Mouse (Mus musculus): ENCODE measurements around the gene Gm35315. TPM values are rescaled to one million over a fixed set of nuclear protein-coding genes. Genes with fewer than 3 reads are reported as not detected.
A peak's percentile ranks its signal among the peaks of the same experiment; 100 is the strongest.

Gene Gm35315
- polyA plus RNA-seq, 1 experiment from 2014 or later, result 2.0 TPM

DNA sequence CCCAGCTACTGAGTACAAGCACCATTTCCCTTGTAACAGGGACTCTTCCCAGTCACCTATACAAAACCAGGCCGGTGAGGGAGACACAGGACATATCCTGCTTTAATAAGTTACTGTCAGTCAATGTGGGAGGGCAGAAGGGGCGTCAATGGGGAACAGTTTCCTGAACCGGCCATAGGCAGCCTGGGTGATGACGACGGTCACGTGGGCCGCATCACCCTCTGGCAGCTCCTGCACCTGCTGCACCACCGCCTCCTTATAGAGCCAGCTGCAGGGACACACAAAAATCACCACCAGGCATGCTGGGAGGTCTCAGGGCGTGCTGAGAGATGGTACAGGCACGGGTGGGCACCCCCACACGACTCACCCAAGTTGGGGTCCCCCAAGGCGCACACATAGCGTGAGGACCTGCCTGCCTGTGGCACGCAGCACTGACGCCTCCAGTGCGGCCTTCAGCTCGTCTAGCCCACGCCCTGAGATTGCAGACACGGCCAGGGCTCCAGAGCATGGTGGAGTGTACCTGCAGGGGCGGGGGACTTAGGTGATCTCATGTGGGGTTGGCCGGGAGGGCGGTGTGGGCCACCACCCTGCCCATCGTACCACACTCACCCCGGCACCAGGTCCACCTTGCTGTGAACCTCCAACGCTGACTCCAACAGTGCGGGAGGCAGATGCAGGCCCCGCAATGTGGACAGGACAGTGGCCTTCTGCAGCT lies 9.8 kb upstream of the Gm35315 start:
- no peaks in the 10 kb centered on the region for H3K9me3 ChIP-seq (ENCODE audit: control insufficient read depth, low read length)
- DNase-seq (ENCODE audit: low spot score) (no peak), ATAC-seq (replicated peaks; ENCODE audit: low FRiP score) (no peak)
- peaks cover 7% of the 10 kb centered on the region; the same call in 1 of the 2 replicates for H3K27me3 ChIP-seq (replicated peaks; ENCODE audit: control insufficient read depth, insufficient read depth, low read length)
- 92% methylated on average over 27 of the region's 27 CpGs for WGBS
- H3K4me3 ChIP-seq (ENCODE audit: low read depth, low read length), result no peak overlapping the region
- H3K36me3 ChIP-seq (ENCODE audit: control insufficient read depth, insufficient read depth, low read length), result peaks cover 36% of the 10 kb centered on the region
- H3K4me2 ChIP-seq, result no peak overlapping the region
- H3K9ac ChIP-seq (ENCODE audit: low read depth, low read length), result no peak overlapping the region
- peaks cover 32% of the 10 kb centered on the region for H3K4me1 ChIP-seq (replicated peaks; ENCODE audit: control insufficient read depth, insufficient read depth, low read length)
- no peak overlapping the region for H3K27ac ChIP-seq (ENCODE audit: low read depth, low read length)

DNA sequence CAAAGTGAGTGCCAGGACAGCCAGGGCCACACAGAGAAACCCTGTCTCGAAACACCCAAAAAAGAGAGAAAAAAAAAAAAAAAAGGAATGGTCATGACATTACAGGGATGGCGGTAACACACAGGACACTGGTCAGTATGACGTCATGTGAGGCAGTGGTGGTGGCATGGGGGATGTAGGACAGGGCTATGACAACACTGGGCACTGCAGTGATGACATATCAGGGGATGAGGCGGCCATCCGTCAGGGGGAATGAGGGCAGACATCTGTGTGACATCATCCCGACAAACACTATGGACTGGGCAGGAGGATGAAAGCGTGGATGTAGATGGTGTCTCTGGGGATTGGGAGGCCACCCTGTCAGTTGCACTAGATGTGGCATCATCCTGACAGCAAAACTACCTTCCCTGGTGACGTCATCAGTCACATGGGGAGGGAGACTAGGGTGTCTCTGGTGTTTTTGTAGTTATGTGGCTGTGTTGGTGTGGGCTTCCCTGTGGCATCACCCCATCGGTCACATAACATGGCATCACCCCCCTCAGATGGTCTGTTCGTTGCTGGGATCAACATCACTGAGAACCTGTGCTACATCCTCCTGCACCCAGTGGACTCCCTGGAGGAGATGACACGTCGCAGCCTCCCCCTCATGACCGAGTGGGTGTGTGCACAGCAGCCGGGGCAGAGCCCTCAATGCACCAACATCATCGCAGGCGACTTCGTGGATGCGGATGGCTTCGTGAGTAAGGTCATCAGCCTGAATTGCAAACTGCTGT lies 8.8 kb upstream of the Gm35315 start:
- no peak for ATAC-seq (replicated peaks; ENCODE audit: low FRiP score)
- no peak for DNase-seq (ENCODE audit: low spot score)

DNA sequence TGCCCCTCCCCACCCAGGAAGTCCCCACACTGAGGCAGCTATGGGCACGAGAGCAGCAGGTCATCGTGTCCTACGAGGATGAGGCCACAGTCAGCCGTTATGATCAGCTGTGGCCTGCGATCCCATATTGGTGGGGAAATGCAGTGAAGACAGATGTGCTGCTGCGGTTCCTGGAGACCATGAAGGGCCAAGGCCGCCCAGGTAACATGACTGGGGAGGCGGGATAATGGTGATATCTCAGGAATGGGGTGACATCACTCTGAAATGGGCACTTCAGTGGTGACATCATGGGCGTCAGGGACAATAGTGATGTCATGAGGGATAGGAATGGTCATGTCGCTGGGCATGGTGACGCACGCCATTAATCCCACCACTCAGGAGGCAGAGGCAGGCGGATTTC lies 8.2 kb upstream of the Gm35315 start:
- DNase-seq (ENCODE audit: low spot score) (no peak), ATAC-seq (replicated peaks; ENCODE audit: low FRiP score) (no peak)
- Histone ChIP-seq H3K36me3 (ENCODE audit: control insufficient read depth, insufficient read depth, low read length) (peaks cover 36% of the 10 kb centered on the region), H3K27ac (ENCODE audit: low read depth, low read length) (no peak overlapping the region), H3K9ac (ENCODE audit: low read depth, low read length) (no peak overlapping the region), H3K4me3 (ENCODE audit: low read depth, low read length) (no peak overlapping the region), H3K4me2 (peak overlapping the region; percentile 72), H3K9me3 (ENCODE audit: control insufficient read depth, low read length) (no peaks in the 10 kb centered on the region), H3K4me1 (replicated peaks; ENCODE audit: control insufficient read depth, insufficient read depth, low read length) (peaks cover 27% of the 10 kb centered on the region), H3K27me3 (replicated peaks; ENCODE audit: control insufficient read depth, insufficient read depth, low read length) (peaks cover 7% of the 10 kb centered on the region; the same call in 1 of the 2 replicates)
- WGBS, result 84% methylated on average over 13 of the region's 13 CpGs

More for the DNA sequence above, 8.8 kb upstream of the Gm35315 start:
- Histone ChIP-seq H3K36me3 (ENCODE audit: control insufficient read depth, insufficient read depth, low read length) (peaks cover 36% of the 10 kb centered on the region), H3K4me3 (ENCODE audit: low read depth, low read length) (no peak overlapping the region), H3K4me2 (no peak overlapping the region), H3K9me3 (ENCODE audit: control insufficient read depth, low read length) (no peaks in the 10 kb centered on the region), H3K27ac (ENCODE audit: low read depth, low read length) (no peak overlapping the region), H3K9ac (ENCODE audit: low read depth, low read length) (no peak overlapping the region), H3K27me3 (replicated peaks; ENCODE audit: control insufficient read depth, insufficient read depth, low read length) (peaks cover 7% of the 10 kb centered on the region; the same call in 1 of the 2 replicates), H3K4me1 (replicated peaks; ENCODE audit: control insufficient read depth, insufficient read depth, low read length) (peaks cover 27% of the 10 kb centered on the region)
- WGBS, result 92% methylated on average over 19 of the region's 19 CpGs

DNA sequence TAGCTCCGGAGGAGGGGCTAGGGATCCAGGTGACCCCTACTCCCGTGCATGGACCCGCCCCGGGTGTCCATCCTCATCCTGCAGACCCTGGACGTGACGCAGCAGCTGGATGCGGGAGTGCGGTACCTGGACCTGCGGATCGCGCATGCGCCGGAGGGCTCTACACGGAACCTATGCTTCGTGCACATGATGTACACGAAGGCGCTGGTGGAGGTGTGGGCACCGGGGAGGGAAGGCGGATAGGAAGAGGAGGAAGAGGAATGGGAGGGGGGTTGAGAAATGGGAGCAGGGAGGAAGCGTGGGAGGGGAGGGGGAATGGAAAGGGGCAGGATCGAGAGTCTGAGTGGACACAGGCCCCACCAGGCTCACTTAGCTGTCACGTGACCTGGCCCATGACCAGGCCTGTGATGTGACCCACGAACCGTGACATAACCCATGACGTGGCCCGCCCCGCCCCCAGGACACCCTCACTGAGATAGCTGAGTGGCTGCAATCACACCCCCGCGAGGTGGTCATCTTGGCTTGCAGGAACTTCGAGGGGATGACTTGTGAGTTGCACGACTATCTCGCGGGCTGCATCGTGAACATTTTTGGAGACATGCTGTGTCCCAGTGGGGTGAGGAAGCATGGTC lies 7.6 kb upstream of the Gm35315 start:
- Histone ChIP-seq H3K9me3 (ENCODE audit: control insufficient read depth, low read length) (no peaks in the 10 kb centered on the region), H3K4me2 (peak overlapping the region; percentile 72), H3K4me3 (ENCODE audit: low read depth, low read length) (peak overlapping the region; percentile 41), H3K9ac (ENCODE audit: low read depth, low read length) (no peak overlapping the region), H3K36me3 (ENCODE audit: control insufficient read depth, insufficient read depth, low read length) (peaks cover 36% of the 10 kb centered on the region), H3K27ac (ENCODE audit: low read depth, low read length) (no peak overlapping the region), H3K4me1 (replicated peaks; ENCODE audit: control insufficient read depth, insufficient read depth, low read length) (peaks cover 26% of the 10 kb centered on the region), H3K27me3 (replicated peaks; ENCODE audit: control insufficient read depth, insufficient read depth, low read length) (peaks cover 7% of the 10 kb centered on the region; the same call in 1 of the 2 replicates)
- peak; percentile 54 for DNase-seq (ENCODE audit: low spot score)
- 12% methylated on average over 34 of the region's 34 CpGs for WGBS
- ATAC-seq (replicated peaks; ENCODE audit: low FRiP score), result no peak; the same call in 1 of the 2 replicates

DNA sequence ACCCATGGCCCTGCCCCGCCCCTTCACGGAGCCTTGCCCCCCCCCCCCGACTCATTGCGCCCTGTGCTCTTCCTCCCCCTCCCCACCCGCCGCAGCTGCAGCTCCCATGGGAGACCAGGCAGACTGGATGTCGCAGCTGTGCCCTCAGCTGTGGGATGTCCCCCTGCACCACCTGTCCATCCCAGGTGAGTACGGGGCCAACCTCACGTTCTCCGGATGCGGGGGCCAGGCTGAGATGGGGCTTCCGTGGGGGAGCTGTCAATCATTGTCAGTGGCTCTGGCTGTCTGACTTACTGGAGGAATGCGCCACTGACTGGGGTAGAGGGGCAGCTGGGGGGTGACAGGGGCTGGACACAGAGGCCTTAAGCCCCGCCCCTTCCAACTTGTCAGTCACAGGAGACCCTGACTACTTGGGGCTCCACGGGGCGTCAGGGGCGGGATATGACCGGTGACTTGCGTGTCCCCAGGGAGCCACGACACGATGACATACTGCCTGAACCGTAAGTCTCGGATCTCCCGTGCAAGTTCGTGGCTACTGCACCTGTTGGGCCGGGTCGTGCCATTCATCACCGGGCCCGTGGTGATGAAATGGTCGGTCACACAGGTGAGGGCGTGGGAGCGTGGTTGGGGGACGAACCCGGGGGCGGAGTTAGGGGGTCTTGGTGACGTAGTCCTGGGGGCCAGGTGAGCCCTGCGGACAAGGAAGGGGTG lies 6.9 kb upstream of the Gm35315 start:
- DNase-seq (ENCODE audit: low spot score), result peak; percentile 49
- peak overlapping the region; percentile 72 for H3K4me2 ChIP-seq
- H3K4me1 ChIP-seq (replicated peaks; ENCODE audit: control insufficient read depth, insufficient read depth, low read length), result peaks cover 19% of the 10 kb centered on the region
- H3K27ac ChIP-seq (ENCODE audit: low read depth, low read length), result no peak overlapping the region
- peak overlapping the region; percentile 41 for H3K4me3 ChIP-seq (ENCODE audit: low read depth, low read length)
- ATAC-seq (replicated peaks; ENCODE audit: low FRiP score), result peak; percentile 12; the same call in 1 of the 2 replicates
- peaks cover 32% of the 10 kb centered on the region for H3K36me3 ChIP-seq (ENCODE audit: control insufficient read depth, insufficient read depth, low read length)
- peaks cover 7% of the 10 kb centered on the region; the same call in 1 of the 2 replicates for H3K27me3 ChIP-seq (replicated peaks; ENCODE audit: control insufficient read depth, insufficient read depth, low read length)
- 3% methylated on average over 36 of the region's 37 CpGs for WGBS
- no peaks in the 10 kb centered on the region for H3K9me3 ChIP-seq (ENCODE audit: control insufficient read depth, low read length)
- H3K9ac ChIP-seq (ENCODE audit: low read depth, low read length), result no peak overlapping the region

DNA sequence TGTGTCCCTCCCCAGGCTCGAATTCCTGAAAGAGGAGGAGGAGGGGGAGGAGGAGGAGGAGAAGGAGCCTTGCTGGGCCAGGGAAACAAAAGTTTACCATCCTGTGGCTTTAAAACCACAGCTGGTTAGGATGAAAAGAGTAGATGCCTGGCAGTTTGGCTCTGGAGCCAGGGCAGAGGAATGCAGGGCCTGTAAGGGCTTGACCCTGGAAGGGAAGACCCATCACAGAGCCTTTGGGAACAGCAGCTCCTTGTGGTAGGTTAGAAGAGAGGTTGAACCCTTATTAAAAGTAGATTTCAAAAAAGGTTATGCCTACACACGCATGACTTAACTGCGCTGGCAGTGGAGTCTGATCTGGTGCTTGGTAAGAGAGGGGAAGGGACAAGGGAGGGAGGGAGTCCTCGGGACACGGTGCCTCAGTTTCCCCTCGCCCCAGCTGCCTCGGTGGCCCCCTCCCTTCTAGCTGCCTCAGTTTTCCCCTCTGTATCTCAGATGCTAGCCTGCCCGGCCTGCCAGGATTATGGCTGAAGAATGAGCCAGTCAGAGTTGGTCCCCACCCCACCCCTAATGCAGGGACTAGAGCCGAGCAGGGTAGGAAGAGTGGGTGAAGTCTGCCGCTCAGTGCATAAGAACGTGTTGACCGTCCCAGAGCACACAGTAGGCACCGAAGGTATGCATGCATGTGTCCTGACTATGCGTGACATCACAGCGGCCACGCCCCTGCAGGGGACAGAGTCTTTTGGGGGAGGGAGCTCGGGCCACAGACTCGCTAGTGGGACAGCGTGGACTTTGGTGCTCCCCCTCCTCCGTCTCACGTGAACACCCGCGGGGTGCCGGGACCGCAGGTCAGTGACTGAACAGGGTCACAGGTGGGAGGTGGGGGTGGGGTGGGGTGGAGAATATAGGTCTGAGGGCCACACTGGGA lies 5.7 kb upstream of the Gm35315 start, which contains the start of gene Plcxd1:
Plcxd1 (plus strand) TSS at position 314 of the 925 bp plus-strand sequence.
- Histone ChIP-seq H3K4me1 (replicated peaks; ENCODE audit: control insufficient read depth, insufficient read depth, low read length) (peaks cover 18% of the 10 kb centered on the region), H3K9ac (ENCODE audit: low read depth, low read length) (no peak within 1 kb of the TSS), H3K36me3 (ENCODE audit: control insufficient read depth, insufficient read depth, low read length) (peaks cover 20% of the 10 kb centered on the region), H3K27ac (ENCODE audit: low read depth, low read length) (no peak within 1 kb of the TSS), H3K9me3 (ENCODE audit: control insufficient read depth, low read length) (no peaks in the 10 kb centered on the region), H3K4me2 (peak within 1 kb of the TSS; percentile 72), H3K27me3 (replicated peaks; ENCODE audit: control insufficient read depth, insufficient read depth, low read length) (peaks cover 7% of the 10 kb centered on the region; the same call in 1 of the 2 replicates), H3K4me3 (ENCODE audit: low read depth, low read length) (peak within 1 kb of the TSS; percentile 41)
- ATAC-seq (replicated peaks; ENCODE audit: low FRiP score) (peak; percentile 13; the same call in 1 of the 2 replicates), DNase-seq (ENCODE audit: low spot score) (no peak)
- 9% methylated on average over 25 of the region's 25 CpGs for WGBS

DNA sequence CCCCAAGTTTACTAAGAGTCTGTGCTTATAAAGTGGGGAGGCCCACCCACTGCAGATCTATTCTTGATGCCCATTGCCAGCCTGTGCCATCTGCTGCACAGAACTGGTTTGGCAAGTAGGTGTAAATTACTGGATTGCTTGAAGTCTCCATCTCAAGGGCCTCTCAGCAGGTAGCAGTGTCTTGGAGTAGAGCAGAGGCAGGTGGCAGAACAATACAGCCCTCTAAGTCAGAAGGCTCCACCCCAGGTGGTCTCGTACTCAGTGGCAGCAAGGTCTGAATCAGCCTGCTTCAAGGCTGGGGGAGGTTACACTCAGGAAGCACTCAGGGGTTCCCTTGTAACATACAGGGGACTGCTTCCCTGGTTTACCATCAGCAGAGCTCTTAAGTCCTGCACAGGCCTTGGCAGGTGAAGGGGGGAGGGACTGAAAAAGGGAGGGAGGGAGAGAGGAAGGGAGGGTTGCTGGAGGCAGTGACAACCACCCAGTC lies 4.8 kb upstream of the Gm35315 start:
- WGBS, result 68% methylated on average over 1 of the region's 1 CpGs
- DNase-seq (ENCODE audit: low spot score) (no peak), ATAC-seq (replicated peaks; ENCODE audit: low FRiP score) (no peak)
- Histone ChIP-seq H3K4me2 (no peak overlapping the region), H3K36me3 (ENCODE audit: control insufficient read depth, insufficient read depth, low read length) (peaks cover 12% of the 10 kb centered on the region), H3K27me3 (replicated peaks; ENCODE audit: control insufficient read depth, insufficient read depth, low read length) (peaks cover 7% of the 10 kb centered on the region; the same call in 1 of the 2 replicates), H3K9me3 (ENCODE audit: control insufficient read depth, low read length) (no peaks in the 10 kb centered on the region), H3K4me1 (replicated peaks; ENCODE audit: control insufficient read depth, insufficient read depth, low read length) (peaks cover 18% of the 10 kb centered on the region), H3K9ac (ENCODE audit: low read depth, low read length) (no peak overlapping the region), H3K4me3 (ENCODE audit: low read depth, low read length) (no peak overlapping the region), H3K27ac (ENCODE audit: low read depth, low read length) (no peak overlapping the region)
